Mouse (Mus musculus): ENCODE data around the gene Syt11.
"Not testable (repeated sequence)": the region's sequence is repeated elsewhere in the genome, so short reads cannot be mapped to it uniquely, and the experiment has no call there.

Syt11 gene

GRCm38 (mm10) chr3:88738641-88739040 is 36.3 kb downstream of the Syt11 start:
- in situ Hi-C loops (cut with MboI, MseI), result no loop called here

GRCm38 (mm10) chr3:88736556-88736955 is 38.4 kb downstream of the Syt11 start:
- in situ Hi-C loops (cut with MboI, MseI), result no loop called here

- in situ Hi-C loops (cut with MboI, MseI), result no loop called here
Measured at GRCm38 (mm10) chr3:88719098-88719497, 55.9 kb downstream of the Syt11 start.

- in situ Hi-C loops (cut with MboI, MseI), result no loop called here
Measured at GRCm38 (mm10) chr3:88717831-88718230, 57.1 kb downstream of the Syt11 start.

GRCm38 (mm10) chr3:88717198-88717798 is 57.7 kb downstream of the Syt11 start:
- in situ Hi-C loops (cut with MboI, MseI), result no loop called here

GRCm38 (mm10) chr3:88716399-88717197 is 58.4 kb downstream of the Syt11 start, which contains the start of gene Rit1:
Gene Rit1 (plus strand): TSS chr3:88716838.
- in situ Hi-C loops (cut with MboI, MseI), result no loop called here

- in situ Hi-C loops (cut with MboI, MseI), result not testable (repeated sequence)
Measured at GRCm38 (mm10) chr3:88715716-88716115, 59.2 kb downstream of the Syt11 start.

- in situ Hi-C loops (cut with MboI, MseI), result no loop called here
Measured at GRCm38 (mm10) chr3:88714725-88715124, 60.2 kb downstream of the Syt11 start.

- in situ Hi-C loops (cut with MboI, MseI), result no loop called here
Measured at GRCm38 (mm10) chr3:88713709-88714108, 61.3 kb downstream of the Syt11 start.

- in situ Hi-C loops (cut with MboI, MseI), result no loop called here
Measured at GRCm38 (mm10) chr3:88701222-88701621, 73.7 kb downstream of the Syt11 start.

GRCm38 (mm10) chr3:88700247-88700646 is 74.7 kb downstream of the Syt11 start:
- in situ Hi-C loops (cut with MboI, MseI), result no loop called here

GRCm38 (mm10) chr3:88698834-88699233 is 76.1 kb downstream of the Syt11 start:
- in situ Hi-C loops (cut with MboI, MseI), result loop anchor here (5.0 kb wide), 3 partner anchors 57 to 387 kb away; no protein-coding TSS in a partner anchor

- in situ Hi-C loops (cut with MboI, MseI), result loop anchor here (5.0 kb wide), 3 partner anchors 56 to 386 kb away; no protein-coding TSS in a partner anchor
Measured at GRCm38 (mm10) chr3:88698051-88698450, 76.9 kb downstream of the Syt11 start.

- in situ Hi-C loops (cut with MboI, MseI), result loop anchor here (5.0 kb wide), 3 partner anchors 53 to 383 kb away; no protein-coding TSS in a partner anchor
Measured at GRCm38 (mm10) chr3:88695545-88695944, 79.4 kb downstream of the Syt11 start.
